Mouse (Mus musculus) spleen, adult 18-20 months (tissue): ENCODE measurements around the gene Cped1.

Experiments used
- DNase-seq, 2 experiments: peaks; one replicate each; pipeline ENCODE4 v3.0.0; 2022; ENCODE audit warnings: mixed read lengths in 2 of 2

Gene Cped1

DNA sequence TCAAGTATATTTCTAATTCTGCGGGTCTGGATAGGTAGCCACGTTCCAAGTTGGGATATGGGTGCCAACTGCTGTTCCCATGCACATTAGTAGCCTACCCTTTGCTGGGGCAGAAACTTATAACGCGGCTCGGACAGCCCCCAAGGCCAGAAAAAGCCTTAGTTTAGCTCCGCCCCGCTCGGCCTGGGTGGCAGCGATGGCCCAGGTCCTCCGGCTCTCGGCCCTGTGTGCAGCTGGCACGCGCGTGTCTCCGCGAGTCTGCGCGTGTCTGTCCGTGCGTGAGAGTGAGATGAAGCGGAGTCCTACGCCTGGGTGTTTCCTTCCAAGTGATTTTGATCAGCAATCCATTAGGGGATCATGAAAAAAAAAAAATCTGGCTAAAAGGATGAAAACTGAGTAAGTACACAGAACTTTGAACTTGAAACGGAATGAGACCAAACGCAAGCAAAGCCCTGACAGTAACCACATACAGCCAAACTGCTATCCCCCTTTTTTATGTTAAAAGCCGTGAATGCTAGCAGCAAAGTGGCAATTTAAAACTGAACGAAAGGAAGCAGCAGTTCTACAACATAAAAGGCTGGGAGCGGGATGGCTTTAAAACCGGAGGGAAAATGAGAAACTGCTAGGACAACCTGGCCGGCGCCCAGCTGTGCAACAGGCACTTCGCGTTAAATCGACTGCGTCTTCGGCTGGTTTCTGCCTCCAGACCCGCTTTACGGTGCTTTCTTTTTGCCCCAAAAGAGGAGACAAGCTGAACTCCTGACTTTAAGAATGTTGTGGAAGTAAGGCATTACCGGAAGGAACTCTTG is at the start of gene Cped1:
Gene Cped1, plus strand, starts transcription at position 185 of the 809 bp plus-strand sequence.
- DNase-seq, result peak; percentile 12 to 36

GRCm38 (mm10) chr6:21937981-21938635 is 47.6 kb upstream of the Cped1 start:
- no peak for DNase-seq

GRCm38 (mm10) chr6:21949226-21949731 is 36.4 kb upstream of the Cped1 start, which contains the start of gene Ing3:
TSS of gene Ing3 (plus strand) at chr6:21949571.
- DNase-seq, result peak; percentile 87 to 95

- DNase-seq, result peak; percentile 96 to 98
These were observed 35.8 kb upstream of the Cped1 start for GRCm38 (mm10) chr6:21949771-21950448.

GRCm38 (mm10) chr6:21950676-21951075 is 35.0 kb upstream of the Cped1 start:
- no peak for DNase-seq

DNA sequence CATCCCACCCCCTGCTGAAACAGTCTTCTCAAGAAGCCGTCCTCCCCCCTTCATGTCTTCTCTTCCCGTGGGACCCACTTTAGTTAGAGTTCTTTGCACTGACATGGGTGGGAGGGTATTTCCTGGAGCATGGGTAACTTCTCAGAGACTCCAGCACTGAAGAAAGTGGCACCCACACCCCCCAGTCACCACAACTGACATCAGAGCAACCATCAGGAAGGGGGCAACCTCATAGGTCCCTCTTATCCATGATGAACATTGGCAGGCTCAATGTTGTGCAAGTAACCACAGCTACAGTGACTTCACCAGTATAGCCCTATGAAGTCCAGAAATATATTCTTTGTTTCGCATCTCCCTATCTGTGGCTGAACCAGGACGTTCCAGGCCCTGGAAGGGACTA is 30.2 kb upstream of the Cped1 start:
- no peak for DNase-seq

DNA sequence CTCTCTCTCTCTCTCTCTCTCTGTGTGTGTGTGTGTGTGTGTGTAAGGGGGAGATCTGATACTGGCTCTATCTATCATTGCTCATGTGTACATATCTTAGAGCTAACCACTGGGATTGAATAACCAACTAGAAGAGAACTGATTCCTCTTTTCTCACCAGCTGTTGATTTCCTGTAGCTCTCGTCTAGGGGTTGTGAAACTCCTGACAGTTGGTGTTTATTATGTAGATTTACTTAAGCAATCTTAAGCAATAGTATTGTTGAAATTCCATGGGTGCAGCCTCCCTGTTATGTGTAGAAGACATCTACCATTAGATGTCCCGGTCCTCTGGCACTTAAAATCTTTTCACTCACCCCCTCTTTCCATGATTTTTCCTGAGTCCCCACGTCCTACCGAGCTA is 26.8 kb upstream of the Cped1 start:
- no peak for DNase-seq

DNA sequence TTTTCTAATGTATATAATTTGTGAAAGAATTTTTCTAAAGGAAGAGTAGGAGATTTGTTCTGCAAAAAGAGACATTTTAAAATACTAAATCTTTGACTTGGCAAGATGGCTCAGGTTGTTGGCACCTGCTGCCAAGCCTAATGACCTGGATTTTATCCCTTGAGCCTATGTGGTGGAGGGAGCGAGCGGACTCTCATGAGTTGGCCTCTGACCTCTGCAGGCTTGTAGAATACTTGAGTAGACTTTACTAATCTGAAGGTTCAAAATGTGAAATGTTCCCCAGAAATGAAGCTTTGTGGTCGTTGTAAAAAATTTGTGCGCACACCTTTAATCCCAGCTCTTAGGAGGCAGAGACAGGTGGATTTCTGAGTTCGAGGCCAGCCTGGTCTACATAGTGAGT is 25.8 kb upstream of the Cped1 start:
- DNase-seq, result no peak

DNA sequence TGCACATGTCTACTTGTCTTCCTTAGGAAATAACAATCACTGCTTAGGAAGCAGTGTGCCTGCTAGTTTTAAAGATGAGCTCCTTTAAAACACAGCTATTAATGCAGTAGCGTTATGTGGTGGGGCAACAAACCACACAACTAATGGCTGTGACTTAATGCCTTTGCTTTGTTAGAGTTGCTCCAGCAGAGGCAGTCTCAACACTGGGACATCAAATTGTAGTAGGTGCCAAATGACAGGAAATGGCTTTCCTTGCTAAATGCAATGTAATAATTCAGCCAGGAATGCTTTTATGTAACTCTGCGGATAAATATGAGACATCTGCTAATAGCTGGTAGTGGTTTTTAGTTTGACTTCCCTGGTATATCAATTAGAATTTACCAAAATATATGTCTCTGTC is 8.2 kb upstream of the Cped1 start:
- DNase-seq, result no peak

- DNase-seq, result no peak
These were observed 4.6 kb upstream of the Cped1 start for GRCm38 (mm10) chr6:21981114-21981513.

GRCm38 (mm10) chr6:21984990-21985731 is 555 bp upstream of the Cped1 start:
- DNase-seq, result peak in 1 of 2 experiments; percentile 29

DNA sequence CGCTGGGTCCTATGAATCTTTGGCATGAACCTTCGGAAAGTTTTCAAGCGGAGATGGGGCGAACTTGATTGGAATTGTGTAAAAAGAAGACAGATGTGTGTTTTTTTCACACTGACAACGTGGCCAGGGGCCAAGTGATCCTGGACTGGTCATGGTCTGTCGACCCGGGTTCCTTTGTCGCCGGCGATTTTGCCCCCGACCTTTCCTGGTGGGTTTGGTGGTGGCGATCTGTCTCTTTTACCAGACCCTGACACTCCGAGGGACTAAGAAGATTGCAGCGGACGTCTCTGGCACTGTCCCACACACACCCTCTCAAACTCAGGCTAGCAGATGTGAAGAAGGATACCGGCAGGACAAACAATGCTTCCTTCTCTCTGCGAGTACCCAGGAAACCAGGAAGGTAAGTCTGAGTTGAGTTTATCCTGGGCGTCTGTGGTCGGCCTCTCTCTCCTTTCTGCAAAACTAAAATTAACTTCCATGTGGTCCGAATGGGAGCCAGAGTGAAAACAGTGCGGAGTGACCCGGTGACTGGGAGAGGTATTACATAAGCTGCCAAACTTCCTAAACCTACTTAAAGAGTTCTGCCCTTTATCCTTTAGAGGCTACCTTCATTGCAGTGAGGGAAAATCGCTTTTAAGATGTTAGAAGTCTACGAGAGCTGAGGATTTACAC is 1.1 kb downstream of the Cped1 start:
- no peak for DNase-seq

DNA sequence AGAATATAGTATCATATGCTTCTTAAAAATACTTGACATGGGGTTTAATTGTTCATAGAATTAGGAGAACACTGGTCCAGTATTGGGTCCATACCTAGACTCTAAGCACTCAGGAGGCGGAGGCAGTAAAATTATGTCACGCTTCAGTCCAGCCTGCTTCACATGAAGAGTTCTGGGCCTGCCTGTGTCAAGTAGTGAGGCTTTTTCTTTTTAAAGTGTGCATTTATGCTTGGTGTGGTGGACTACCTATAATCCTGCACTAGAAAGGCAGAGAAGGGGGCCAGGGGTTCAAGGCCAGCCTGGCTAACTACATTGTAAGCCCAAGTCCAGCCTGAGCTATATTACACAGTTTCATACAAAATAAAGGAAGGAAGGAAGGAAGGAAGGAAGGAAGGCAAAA is 1.8 kb downstream of the Cped1 start:
- no peak for DNase-seq

DNA sequence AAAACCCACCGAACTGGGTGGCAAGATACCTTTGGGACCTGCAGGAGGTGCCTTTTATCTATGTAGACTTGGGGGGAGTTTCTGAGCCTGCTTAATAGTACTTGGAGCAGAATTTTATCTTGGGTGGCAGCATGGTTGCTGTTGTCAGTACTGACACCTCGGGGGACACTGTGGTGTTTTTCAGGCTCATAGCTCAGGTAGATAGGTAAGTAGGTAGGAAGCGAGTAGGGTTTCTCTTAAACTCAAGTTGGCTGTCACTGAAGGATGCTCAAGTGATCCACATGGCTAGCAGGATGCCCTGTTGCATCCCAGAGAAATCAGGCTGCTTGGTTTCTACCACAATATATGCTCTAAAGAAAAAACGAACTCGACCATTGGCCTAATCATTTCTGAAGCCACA is 2.6 kb downstream of the Cped1 start:
- DNase-seq, result no peak

GRCm38 (mm10) chr6:21989081-21989480 is 3.4 kb downstream of the Cped1 start:
- no peak for DNase-seq

DNA sequence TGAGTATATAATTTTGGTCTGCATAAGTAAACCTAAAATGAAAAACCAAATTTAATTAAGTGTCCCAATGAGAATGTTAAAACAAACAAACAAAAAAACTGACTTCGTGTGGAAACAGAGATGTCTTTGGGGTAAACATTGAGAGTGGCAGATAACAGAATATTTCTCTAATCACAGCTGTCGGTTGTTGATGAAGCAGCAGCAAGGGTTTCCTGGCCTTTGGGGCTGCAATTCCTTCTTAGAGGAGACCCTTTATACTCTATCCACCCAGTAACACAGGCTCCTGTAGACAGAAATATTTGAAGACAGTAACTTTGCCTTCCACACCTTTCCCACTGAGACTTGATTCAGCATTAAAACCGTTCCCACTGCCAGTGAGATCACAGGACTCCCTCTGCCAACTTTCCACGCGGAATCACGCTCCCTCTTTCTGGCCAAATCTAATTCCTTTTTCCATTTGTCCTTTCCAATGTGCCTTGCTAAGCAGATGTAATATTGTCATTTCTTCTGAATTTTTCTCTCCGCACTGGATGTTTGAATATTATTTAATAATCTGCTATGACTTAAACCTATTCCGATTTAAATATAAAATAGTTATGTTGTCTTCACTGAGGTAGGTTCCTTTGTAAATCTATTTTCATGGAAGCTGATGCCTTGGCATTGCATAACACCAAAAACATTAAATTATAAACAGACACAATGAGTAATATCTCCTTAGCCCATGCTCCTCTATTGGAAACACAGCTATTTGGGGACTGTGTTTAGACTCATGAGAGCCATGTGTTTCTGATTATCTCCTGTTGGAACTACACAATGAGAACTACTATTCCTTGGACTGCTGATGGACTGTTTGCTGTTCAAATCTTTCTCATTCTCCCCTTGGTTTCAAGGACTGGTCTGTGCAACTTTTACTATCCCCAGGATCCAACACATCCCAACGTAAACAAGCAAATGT is 4.7 kb downstream of the Cped1 start:
- no peak for DNase-seq

GRCm38 (mm10) chr6:21991151-21991550 is 5.4 kb downstream of the Cped1 start:
- no peak for DNase-seq

GRCm38 (mm10) chr6:21993070-21993469 is 7.4 kb downstream of the Cped1 start:
- no peak for DNase-seq

DNA sequence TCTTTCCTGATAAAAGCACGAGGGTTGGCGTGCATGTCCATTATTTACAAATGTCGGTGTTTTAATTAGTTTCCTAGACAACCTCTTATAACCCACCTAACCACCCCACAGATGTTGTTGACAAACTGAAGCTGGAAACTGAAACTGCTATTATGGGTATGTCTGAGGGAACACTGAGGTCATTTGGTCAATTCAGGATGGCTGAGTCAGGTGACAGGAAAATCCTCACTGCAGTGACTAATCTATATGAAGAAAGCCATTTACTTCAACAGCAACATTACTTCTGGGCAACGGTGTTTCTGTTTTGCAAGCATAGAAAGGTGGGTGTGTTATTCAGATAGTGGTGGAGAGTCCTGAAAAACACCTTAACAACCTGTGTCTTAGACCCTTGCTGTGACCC is 12.4 kb downstream of the Cped1 start:
- DNase-seq, result no peak

DNA sequence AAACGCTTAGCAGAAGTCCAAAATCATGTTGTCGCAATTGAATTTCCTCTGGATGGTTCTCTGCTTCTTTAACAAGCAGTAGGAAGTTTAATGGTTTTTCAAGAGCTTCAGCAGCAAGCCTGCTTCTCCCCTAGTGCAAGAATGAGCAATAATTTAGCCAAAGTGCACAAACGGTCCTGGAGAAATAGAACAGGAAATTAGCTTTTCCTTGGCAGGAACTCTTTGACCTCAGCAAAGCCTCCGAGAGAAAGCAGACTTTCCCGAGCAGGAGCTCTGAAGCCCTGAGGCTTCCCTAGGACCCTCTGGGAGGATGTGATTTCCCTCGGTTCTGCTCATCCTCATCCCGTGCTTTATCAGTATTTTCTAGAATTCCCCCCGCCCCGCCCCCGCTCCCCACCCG is 13.3 kb downstream of the Cped1 start:
- no peak for DNase-seq

DNA sequence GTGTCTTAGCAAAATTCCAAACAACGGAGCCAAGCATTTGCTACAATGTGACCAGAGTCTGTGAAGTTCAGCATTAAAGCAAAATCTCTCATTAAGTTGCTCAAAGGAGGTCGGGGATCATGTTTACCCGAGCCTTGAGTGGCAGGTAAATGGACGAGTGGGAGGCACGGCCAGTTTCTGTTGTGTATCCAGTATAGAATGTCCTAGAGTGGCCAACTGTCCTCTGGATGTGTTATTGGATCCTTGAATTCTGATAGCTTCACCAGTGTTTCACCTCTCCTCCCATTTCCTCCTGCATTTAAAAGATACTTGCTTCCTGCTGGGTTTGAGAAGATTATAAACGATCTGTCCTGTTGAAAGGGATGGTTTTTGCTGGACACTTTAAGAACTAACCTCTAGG is 14.4 kb downstream of the Cped1 start:
- no peak for DNase-seq
